Mouse (Mus musculus) midbrain, embryonic 16.5 days (tissue): ENCODE data around the gene 2210017I01Rik. TPM values are rescaled to one million over a fixed set of nuclear protein-coding genes. Genes with fewer than 3 reads are reported as not detected.
A peak's percentile ranks its signal among the peaks of the same experiment; 100 is the strongest.

Experiments used
- ATAC-seq: fragments of 200-750 bp; cut with Nextera tagmentation; 2 replicates; pipeline ENCODE4 v1.8.0; 2017; ENCODE audit warnings: moderate TSS enrichment
- H3K27ac ChIP-seq: fragments of 300-500 bp; sonication (generic); 2 replicates; pipeline ENCODE4 v1.5.1; 2014; ENCODE audit warnings: mild to moderate bottlenecking, low read length, mixed read lengths
- H3K27me3 ChIP-seq: fragments of 300-500 bp; sonication (generic); 2 replicates; pipeline ENCODE4 v1.6.1; 2014; ENCODE audit warnings: low read depth, low read length, mixed read lengths; ENCODE audit not compliant: control insufficient read depth, insufficient read depth
- H3K36me3 ChIP-seq: fragments of 300-500 bp; sonication (generic); 2 replicates; pipeline ENCODE4 v1.6.1; 2014; ENCODE audit warnings: mild to moderate bottlenecking, low read length, moderate library complexity, mixed read lengths; ENCODE audit not compliant: control insufficient read depth, insufficient read depth
- H3K4me1 ChIP-seq: fragments of 300-500 bp; sonication (generic); 2 replicates; pipeline ENCODE4 v1.6.1; 2014; ENCODE audit warnings: mild to moderate bottlenecking, low read length, mixed read lengths; ENCODE audit not compliant: control insufficient read depth, insufficient read depth
- H3K4me2 ChIP-seq: fragments of 300-500 bp; sonication (generic); 2 replicates; pipeline ENCODE4 v1.6.1; 2014; ENCODE audit warnings: mild to moderate bottlenecking, low read length, mixed read lengths
- H3K4me3 ChIP-seq: fragments of 300-500 bp; sonication (generic); 2 replicates; pipeline ENCODE4 v1.5.1; 2014; ENCODE audit warnings: low read depth, mild to moderate bottlenecking, low read length, moderate library complexity, mixed read lengths
- H3K9ac ChIP-seq: fragments of 300-500 bp; sonication (generic); 2 replicates; pipeline ENCODE4 v1.6.1; 2014; ENCODE audit warnings: low read depth, low read length, mixed read lengths
- H3K9me3 ChIP-seq: fragments of 300-500 bp; sonication (generic); replicated peaks from 2 replicates; pipeline ENCODE4 v1.6.1; 2014; ENCODE audit warnings: mild to moderate bottlenecking, low read length, mixed read lengths; ENCODE audit not compliant: control insufficient read depth, poor library complexity, severe bottlenecking
- WGBS: fragments of 180-500 bp; shearing (Covaris S2); extraction: QIAGEN DNeasy Blood & Tissue Kit; methylation state at CpG from one replicate; pipeline ENCODE4 v1.1.7; 2014; 5-methylcytosine and 5-hydroxymethylcytosine counted together
- polyA plus RNA-seq: library from polyadenylated mRNA; unstranded; fragments of >200 nt; fragmentation: Nextera tagmentation; extraction: Ambion mirVana; gene quantifications from 2 replicates; pipeline ENCODE4 v1.2.1, GENCODE M21; 2015

The 2210017I01Rik gene
- not detected in 2 replicates for polyA plus RNA-seq

DNA sequence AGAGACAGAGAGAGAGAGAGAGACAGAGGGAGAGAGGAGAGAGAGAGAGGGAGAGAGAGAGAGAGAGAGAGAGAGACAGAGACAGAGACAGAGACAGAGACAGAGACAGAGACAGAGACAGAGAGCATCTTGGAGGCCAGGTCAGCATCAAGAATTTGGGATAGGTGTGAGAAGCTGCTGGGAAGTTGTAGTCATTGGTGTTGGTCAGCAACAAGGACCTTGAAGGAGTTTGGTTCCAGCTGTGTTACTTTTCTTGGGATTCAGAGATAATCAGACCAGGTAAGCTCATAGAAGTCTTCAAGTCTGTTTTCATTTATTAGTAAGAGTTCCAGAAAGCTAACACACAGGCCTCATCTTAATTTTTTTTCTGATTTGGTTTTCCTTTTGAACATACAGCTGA is at the start of gene 2210017I01Rik:
2210017I01Rik (minus strand) TSS at position 101 of the 400 bp plus-strand sequence.
- no peak within 1 kb of the TSS for H3K4me2 ChIP-seq
- no peak within 1 kb of the TSS for H3K27ac ChIP-seq
- H3K4me3 ChIP-seq = no peak within 1 kb of the TSS
- no peak for ATAC-seq
- H3K27me3 ChIP-seq = no peaks in the 10 kb centered on the region
- no peak within 1 kb of the TSS for H3K9ac ChIP-seq
- H3K4me1 ChIP-seq = no peaks in the 10 kb centered on the region
- H3K9me3 ChIP-seq = no peaks in the 10 kb centered on the region
- H3K36me3 ChIP-seq = no peaks in the 10 kb centered on the region

DNA sequence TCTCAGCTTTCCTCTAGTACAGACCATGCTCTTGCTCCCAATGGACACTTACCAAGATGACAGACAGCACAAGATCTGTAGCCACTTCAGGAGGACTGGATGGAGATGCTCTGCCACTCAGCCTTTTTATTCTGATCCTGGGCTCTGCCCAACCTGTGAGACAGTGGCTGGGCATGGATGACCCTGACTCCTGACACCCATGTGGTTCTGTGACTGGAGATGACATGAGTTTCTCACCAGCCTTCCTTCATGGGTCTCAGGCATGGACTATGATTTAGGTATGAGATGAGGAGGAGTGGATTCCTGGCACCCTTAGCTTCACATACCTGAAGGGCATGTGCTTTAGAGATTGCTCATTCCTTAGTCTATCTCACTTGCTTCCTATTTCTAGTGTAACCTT is 49.5 kb upstream of the 2210017I01Rik start, which contains the start of gene Lce1b:
Lce1b (minus strand) TSS at position 101 of the 400 bp plus-strand sequence.
- no peaks in the 10 kb centered on the region for H3K4me1 ChIP-seq
- no peak within 1 kb of the TSS for H3K9ac ChIP-seq
- H3K27me3 ChIP-seq = no peaks in the 10 kb centered on the region
- H3K4me2 ChIP-seq = no peak within 1 kb of the TSS
- no peaks in the 10 kb centered on the region for H3K9me3 ChIP-seq
- ATAC-seq = no peak
- no peaks in the 10 kb centered on the region for H3K36me3 ChIP-seq
- H3K4me3 ChIP-seq = no peak within 1 kb of the TSS
- H3K27ac ChIP-seq = no peak within 1 kb of the TSS

DNA sequence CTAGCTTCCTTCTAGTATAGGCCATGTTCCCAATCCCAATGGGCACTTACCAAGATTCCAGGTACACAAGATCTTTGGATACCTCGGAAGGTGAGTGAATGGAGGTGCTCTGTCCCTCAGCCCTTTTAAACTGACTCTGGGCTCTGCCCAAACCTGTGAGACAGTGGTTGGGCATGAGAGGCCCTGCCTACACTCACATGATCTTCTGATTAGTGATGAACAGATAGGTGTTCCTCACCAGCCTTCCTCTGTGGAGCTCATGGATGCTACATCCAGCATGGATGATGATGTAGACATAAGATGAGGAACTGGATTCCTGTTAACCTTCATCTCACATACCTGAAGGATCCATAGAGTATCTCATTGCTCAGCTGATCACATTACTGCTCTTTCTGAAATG is 40.9 kb upstream of the 2210017I01Rik start, which contains the start of gene Lce1a1:
Lce1a1 (minus strand) TSS at position 101 of the 400 bp plus-strand sequence.
- WGBS = 87% methylated on average over 1 of the region's 1 CpGs
- no peak for ATAC-seq
- Histone ChIP-seq H3K36me3 (no peaks in the 10 kb centered on the region), H3K4me2 (no peak within 1 kb of the TSS), H3K27ac (no peak within 1 kb of the TSS), H3K27me3 (no peaks in the 10 kb centered on the region), H3K9me3 (no peaks in the 10 kb centered on the region), H3K4me1 (no peaks in the 10 kb centered on the region), H3K4me3 (no peak within 1 kb of the TSS), H3K9ac (no peak within 1 kb of the TSS)

DNA sequence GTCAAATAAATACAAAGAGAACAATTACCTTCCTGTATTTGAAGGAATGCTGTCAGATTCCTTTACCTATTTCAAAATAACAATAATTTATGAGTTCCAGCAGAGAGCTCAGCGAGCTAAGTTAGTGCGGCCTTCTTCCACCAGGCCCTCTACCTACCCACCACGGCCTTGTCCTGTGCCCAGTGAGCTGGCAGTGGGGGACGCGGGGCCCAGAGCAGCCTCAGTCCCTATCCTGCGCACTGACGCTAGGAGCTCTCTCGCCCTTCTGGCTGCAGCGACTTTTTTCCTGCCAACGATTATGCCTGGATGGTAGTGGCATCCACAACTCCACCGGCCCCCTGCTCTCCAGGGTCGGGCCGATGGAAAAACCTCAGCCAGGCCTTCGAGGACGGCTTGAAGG is 32.6 kb upstream of the 2210017I01Rik start:
- no peak for ATAC-seq
- no peak overlapping the region for H3K9ac ChIP-seq
- no peaks in the 10 kb centered on the region for H3K9me3 ChIP-seq
- no peaks in the 10 kb centered on the region for H3K36me3 ChIP-seq
- no peak overlapping the region for H3K4me2 ChIP-seq
- whole genome bisulfite sequencing = 93% methylated on average over 15 of the region's 15 CpGs
- no peak overlapping the region for H3K27ac ChIP-seq
- H3K4me1 ChIP-seq = no peaks in the 10 kb centered on the region
- no peaks in the 10 kb centered on the region for H3K27me3 ChIP-seq
- H3K4me3 ChIP-seq = no peak overlapping the region

DNA sequence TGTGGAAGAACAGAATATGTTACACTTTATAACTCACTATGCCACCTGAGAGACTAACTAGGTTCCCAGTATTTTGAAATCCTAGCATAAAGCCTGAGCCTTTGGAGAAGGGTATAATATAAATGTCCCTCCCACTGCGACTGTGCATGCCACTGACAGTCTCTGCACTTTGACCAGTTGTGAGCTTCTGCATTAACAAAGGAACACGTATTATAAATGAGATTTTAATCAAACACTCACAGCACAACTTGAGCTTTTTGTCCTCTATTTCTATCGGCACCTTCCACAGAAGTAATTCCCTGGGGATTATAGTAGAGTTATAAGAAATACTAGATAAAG is 31.3 kb upstream of the 2210017I01Rik start:
- WGBS = 53% methylated on average over 3 of the region's 3 CpGs
- Histone ChIP-seq H3K36me3 (no peaks in the 10 kb centered on the region), H3K4me3 (no peak overlapping the region), H3K27me3 (no peaks in the 10 kb centered on the region), H3K4me2 (no peak overlapping the region), H3K9ac (no peak overlapping the region), H3K9me3 (no peaks in the 10 kb centered on the region), H3K4me1 (no peaks in the 10 kb centered on the region), H3K27ac (no peak overlapping the region)
- ATAC-seq = 0 out of 2 replicates have a peak, but pooled peaks have one; percentile 17

DNA sequence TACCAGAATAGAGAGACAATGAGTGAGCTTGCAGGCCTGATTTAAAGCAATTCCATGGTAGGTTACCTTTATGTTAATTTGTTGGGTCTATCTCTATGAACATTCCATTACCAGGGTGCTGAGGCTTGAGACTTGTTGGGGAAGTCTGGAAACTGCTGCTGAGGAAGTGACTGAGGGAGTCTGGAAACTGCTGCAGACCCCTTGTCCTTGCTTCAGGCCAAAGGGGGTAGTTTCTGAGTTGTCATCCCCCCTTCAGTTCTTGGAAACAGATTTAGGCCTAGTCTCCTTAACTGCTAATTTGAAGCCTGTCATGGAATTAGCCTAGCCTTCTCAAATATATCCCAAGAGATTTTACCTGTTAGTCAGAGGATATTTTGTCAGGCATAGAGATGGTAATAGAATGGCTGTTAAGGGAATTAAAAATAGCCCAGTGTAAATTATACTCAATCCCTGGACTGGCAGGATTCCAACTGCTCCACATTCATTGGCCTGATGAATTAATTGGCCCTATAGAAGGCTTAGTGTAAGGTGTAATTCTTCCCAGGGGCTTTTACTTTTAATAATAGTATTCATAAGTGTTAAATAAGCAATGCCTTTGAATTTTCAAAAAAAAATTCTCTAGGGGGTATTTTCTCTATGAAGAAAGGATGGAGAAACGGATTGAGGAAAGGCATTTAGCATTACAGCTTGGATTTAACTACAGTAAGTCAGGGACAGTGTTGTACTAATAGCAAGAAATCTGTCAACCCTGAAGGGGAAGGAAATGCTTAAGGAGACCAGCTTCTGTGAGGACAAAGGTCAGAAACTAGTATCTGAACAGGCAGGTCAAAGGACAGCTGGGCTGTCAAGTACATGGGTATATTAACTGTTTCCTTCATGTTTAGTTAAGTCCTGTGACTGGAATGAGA is 30.7 kb upstream of the 2210017I01Rik start:
- H3K9me3 ChIP-seq = no peaks in the 10 kb centered on the region
- no peaks in the 10 kb centered on the region for H3K36me3 ChIP-seq
- H3K4me3 ChIP-seq = no peak overlapping the region
- WGBS = 21% methylated on average over 1 of the region's 1 CpGs
- no peaks in the 10 kb centered on the region for H3K4me1 ChIP-seq
- H3K9ac ChIP-seq = no peak overlapping the region
- no peaks in the 10 kb centered on the region for H3K27me3 ChIP-seq
- H3K4me2 ChIP-seq = no peak overlapping the region
- H3K27ac ChIP-seq = no peak overlapping the region
- ATAC-seq = peak; percentile 76

DNA sequence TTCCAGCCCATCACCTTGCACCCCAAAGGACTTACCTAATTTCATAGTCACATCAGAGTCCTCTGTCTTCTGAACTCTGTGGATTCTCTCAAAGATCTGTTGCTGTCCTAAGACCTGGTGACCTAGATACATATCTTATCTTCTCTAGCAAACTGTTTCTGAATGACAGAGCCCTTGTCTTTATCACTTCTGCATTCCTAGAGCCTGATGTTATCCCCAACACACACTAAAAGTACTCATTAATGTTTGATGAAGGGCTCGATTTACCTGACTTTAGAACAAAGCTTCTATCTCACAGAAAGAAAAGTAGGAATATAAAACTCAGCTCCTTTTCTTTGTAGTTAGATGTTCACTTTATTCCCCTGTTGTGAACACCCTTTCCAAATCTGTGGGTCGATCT is 14.3 kb upstream of the 2210017I01Rik start, which contains the start of gene Lce6a:
Lce6a (minus strand) TSS at position 101 of the 400 bp plus-strand sequence.
- Histone ChIP-seq H3K4me1 (no peaks in the 10 kb centered on the region), H3K9me3 (no peaks in the 10 kb centered on the region), H3K4me2 (no peak within 1 kb of the TSS), H3K4me3 (no peak within 1 kb of the TSS), H3K36me3 (no peaks in the 10 kb centered on the region), H3K9ac (no peak within 1 kb of the TSS), H3K27ac (no peak within 1 kb of the TSS), H3K27me3 (no peaks in the 10 kb centered on the region)
- WGBS = 80% methylated on average over 2 of the region's 2 CpGs
- no peak for ATAC-seq

DNA sequence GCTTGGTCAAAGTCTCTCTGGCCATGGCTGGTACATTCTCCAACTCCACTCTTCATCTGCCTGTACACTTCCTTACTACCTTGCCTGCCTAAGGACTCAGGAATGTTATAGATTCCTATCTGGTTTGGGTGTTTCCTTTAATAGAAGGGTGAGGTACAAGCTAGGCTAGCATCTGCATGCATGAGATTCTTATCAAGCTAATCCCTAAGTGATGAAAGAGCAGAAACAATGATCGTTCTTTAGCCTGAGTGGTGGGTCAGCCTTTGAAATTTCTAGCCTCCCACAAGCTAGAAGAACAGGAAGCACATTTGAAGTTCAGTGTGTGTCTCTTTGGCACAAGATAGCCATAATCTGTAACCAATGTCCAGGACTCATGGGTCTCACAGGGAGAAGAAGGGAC is 2.5 kb upstream of the 2210017I01Rik start:
- no peak for ATAC-seq
- Histone ChIP-seq H3K4me1 (no peaks in the 10 kb centered on the region), H3K4me3 (no peak overlapping the region), H3K9ac (no peak overlapping the region), H3K27ac (no peak overlapping the region), H3K27me3 (no peaks in the 10 kb centered on the region), H3K36me3 (no peaks in the 10 kb centered on the region), H3K9me3 (no peaks in the 10 kb centered on the region), H3K4me2 (no peak overlapping the region)
- 70% methylated on average over 1 of the region's 1 CpGs for WGBS

DNA sequence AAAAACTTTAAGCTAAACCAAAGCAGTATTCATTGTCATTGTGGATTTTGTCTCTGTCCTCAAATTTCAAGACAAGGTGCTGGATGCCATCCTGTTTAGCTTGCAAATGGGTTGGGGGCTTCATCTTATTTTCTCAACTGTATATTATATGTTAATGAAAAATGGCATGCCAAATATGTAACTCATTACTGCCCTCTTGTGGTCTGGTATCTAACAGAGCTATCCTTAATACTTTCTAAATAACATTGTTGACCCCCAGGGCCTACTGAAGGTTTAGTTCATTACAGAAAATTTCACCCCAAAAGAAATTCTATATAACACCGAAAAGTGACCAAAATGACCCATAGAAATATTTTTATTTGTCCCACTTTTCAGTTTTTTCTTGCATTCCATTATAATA is 5.1 kb downstream of the 2210017I01Rik start:
- H3K4me2 ChIP-seq = no peak overlapping the region
- 70% methylated on average over 1 of the region's 1 CpGs for WGBS

More for the DNA sequence above, 5.1 kb downstream of the 2210017I01Rik start:
- H3K4me3 ChIP-seq = no peak overlapping the region
- no peaks in the 10 kb centered on the region for H3K36me3 ChIP-seq
- H3K27ac ChIP-seq = no peak overlapping the region
- no peak overlapping the region for H3K9ac ChIP-seq
- H3K27me3 ChIP-seq = no peaks in the 10 kb centered on the region
- no peaks in the 10 kb centered on the region for H3K4me1 ChIP-seq
- ATAC-seq = no peak
- 0 out of 2 replicates have a peak, but pooled peaks cover 4% of the 10 kb centered on the region for H3K9me3 ChIP-seq
